Mouse (Mus musculus): ENCODE data around the gene Lingo2. TPM values are rescaled to one million over a fixed set of nuclear protein-coding genes. Genes with fewer than 3 reads are reported as not detected.

The Lingo2 gene
- not detected in 2 replicates for polyA plus RNA-seq (2012; ENCODE audit: insufficient read depth, insufficient read length, missing spikeins)

GRCm38 (mm10) chr4:36951150-36951954 lies at the start of gene Lingo2:
TSS of gene Lingo2 (minus strand) at chr4:36951747.
- Histone ChIP-seq H3K4me3 (ENCODE audit: insufficient read depth, low read length) (no peak within 1 kb of the TSS), H3K27ac (ENCODE audit: insufficient read depth, low read depth, low read length) (no peak within 1 kb of the TSS), H3K4me1 (ENCODE audit: control insufficient read depth, insufficient read depth, low read length) (no peaks in the 10 kb centered on the region)
- no peak for TF ChIP-seq CTCF (IDR thresholded peaks at IDR 0.05; ENCODE audit: low read depth, low read length)
- no peak for TF ChIP-seq POLR2A (IDR thresholded peaks at IDR 0.05; ENCODE audit: borderline replicate concordance, low read depth, low read length)

- Histone ChIP-seq H3K4me1 (ENCODE audit: control insufficient read depth, insufficient read depth, low read length) (no peaks in the 10 kb centered on the region), H3K27ac (ENCODE audit: insufficient read depth, low read depth, low read length) (no peak overlapping the region), H3K4me3 (ENCODE audit: insufficient read depth, low read length) (no peak overlapping the region)
- TF ChIP-seq POLR2A (IDR thresholded peaks at IDR 0.05; ENCODE audit: borderline replicate concordance, low read depth, low read length) (no peak), CTCF (IDR thresholded peaks at IDR 0.05; ENCODE audit: low read depth, low read length) (no peak)
These were observed 21.8 kb upstream of the Lingo2 start for GRCm38 (mm10) chr4:36973358-36973757.

GRCm38 (mm10) chr4:36952431-36953429 lies 1.2 kb upstream of the Lingo2 start:
- H3K27ac ChIP-seq (ENCODE audit: insufficient read depth, low read depth, low read length), result no peak overlapping the region
- no peak for TF ChIP-seq POLR2A (IDR thresholded peaks at IDR 0.05; ENCODE audit: borderline replicate concordance, low read depth, low read length)
- TF ChIP-seq CTCF (IDR thresholded peaks at IDR 0.05; ENCODE audit: low read depth, low read length), result no peak
- H3K4me1 ChIP-seq (ENCODE audit: control insufficient read depth, insufficient read depth, low read length), result no peaks in the 10 kb centered on the region
- no peak overlapping the region for H3K4me3 ChIP-seq (ENCODE audit: insufficient read depth, low read length)

GRCm38 (mm10) chr4:36951955-36952215 lies 338 bp upstream of the Lingo2 start:
- Histone ChIP-seq H3K4me3 (ENCODE audit: insufficient read depth, low read length) (no peak overlapping the region), H3K4me1 (ENCODE audit: control insufficient read depth, insufficient read depth, low read length) (no peaks in the 10 kb centered on the region), H3K27ac (ENCODE audit: insufficient read depth, low read depth, low read length) (no peak overlapping the region)
- TF ChIP-seq CTCF (IDR thresholded peaks at IDR 0.05; ENCODE audit: low read depth, low read length) (no peak), POLR2A (IDR thresholded peaks at IDR 0.05; ENCODE audit: borderline replicate concordance, low read depth, low read length) (no peak)

GRCm38 (mm10) chr4:36950790-36951149 lies 777 bp downstream of the Lingo2 start:
- Histone ChIP-seq H3K27ac (ENCODE audit: insufficient read depth, low read depth, low read length) (no peak overlapping the region), H3K4me1 (ENCODE audit: control insufficient read depth, insufficient read depth, low read length) (no peaks in the 10 kb centered on the region), H3K4me3 (ENCODE audit: insufficient read depth, low read length) (no peak overlapping the region)
- TF ChIP-seq POLR2A (IDR thresholded peaks at IDR 0.05; ENCODE audit: borderline replicate concordance, low read depth, low read length) (no peak), CTCF (IDR thresholded peaks at IDR 0.05; ENCODE audit: low read depth, low read length) (no peak)

- Histone ChIP-seq H3K27ac (ENCODE audit: insufficient read depth, low read depth, low read length) (no peak overlapping the region), H3K4me3 (ENCODE audit: insufficient read depth, low read length) (no peak overlapping the region; the same call in 1 of the 2 replicates), H3K4me1 (ENCODE audit: control insufficient read depth, insufficient read depth, low read length) (no peaks in the 10 kb centered on the region)
- no peak for TF ChIP-seq CTCF (IDR thresholded peaks at IDR 0.05; ENCODE audit: low read depth, low read length)
- no peak for TF ChIP-seq POLR2A (IDR thresholded peaks at IDR 0.05; ENCODE audit: borderline replicate concordance, low read depth, low read length)
These were observed 1.4 kb downstream of the Lingo2 start for GRCm38 (mm10) chr4:36950021-36950751.

- H3K27ac ChIP-seq (ENCODE audit: insufficient read depth, low read depth, low read length), result no peak overlapping the region
- H3K4me1 ChIP-seq (ENCODE audit: control insufficient read depth, insufficient read depth, low read length), result no peaks in the 10 kb centered on the region
- no peak overlapping the region for H3K4me3 ChIP-seq (ENCODE audit: insufficient read depth, low read length)
- no peak for TF ChIP-seq CTCF (IDR thresholded peaks at IDR 0.05; ENCODE audit: low read depth, low read length)
- TF ChIP-seq POLR2A (IDR thresholded peaks at IDR 0.05; ENCODE audit: borderline replicate concordance, low read depth, low read length), result no peak
These were observed 60.7 kb downstream of the Lingo2 start for GRCm38 (mm10) chr4:36890810-36891209.

GRCm38 (mm10) chr4:36890365-36890764 lies 61.2 kb downstream of the Lingo2 start:
- no peak overlapping the region for H3K27ac ChIP-seq (ENCODE audit: insufficient read depth, low read depth, low read length)
- no peak for TF ChIP-seq POLR2A (IDR thresholded peaks at IDR 0.05; ENCODE audit: borderline replicate concordance, low read depth, low read length)
- no peak for TF ChIP-seq CTCF (IDR thresholded peaks at IDR 0.05; ENCODE audit: low read depth, low read length)
- no peak overlapping the region for H3K4me3 ChIP-seq (ENCODE audit: insufficient read depth, low read length)
- no peaks in the 10 kb centered on the region for H3K4me1 ChIP-seq (ENCODE audit: control insufficient read depth, insufficient read depth, low read length)

- Histone ChIP-seq H3K27ac (ENCODE audit: insufficient read depth, low read depth, low read length) (no peak overlapping the region), H3K4me1 (ENCODE audit: control insufficient read depth, insufficient read depth, low read length) (no peaks in the 10 kb centered on the region), H3K4me3 (ENCODE audit: insufficient read depth, low read length) (no peak overlapping the region)
- TF ChIP-seq POLR2A (IDR thresholded peaks at IDR 0.05; ENCODE audit: borderline replicate concordance, low read depth, low read length), result no peak
- TF ChIP-seq CTCF (IDR thresholded peaks at IDR 0.05; ENCODE audit: low read depth, low read length), result no peak
These were observed 76.8 kb downstream of the Lingo2 start for GRCm38 (mm10) chr4:36874781-36875180.
